Mouse (Mus musculus): Measurements from ENCODE around the gene Kcnk5. TPM values are rescaled to one million over a fixed set of nuclear protein-coding genes. Genes with fewer than 3 reads are reported as not detected.

Gene Kcnk5
- polyA plus RNA-seq, 1 experiment from 2014 or later, result 5.2 TPM

DNA sequence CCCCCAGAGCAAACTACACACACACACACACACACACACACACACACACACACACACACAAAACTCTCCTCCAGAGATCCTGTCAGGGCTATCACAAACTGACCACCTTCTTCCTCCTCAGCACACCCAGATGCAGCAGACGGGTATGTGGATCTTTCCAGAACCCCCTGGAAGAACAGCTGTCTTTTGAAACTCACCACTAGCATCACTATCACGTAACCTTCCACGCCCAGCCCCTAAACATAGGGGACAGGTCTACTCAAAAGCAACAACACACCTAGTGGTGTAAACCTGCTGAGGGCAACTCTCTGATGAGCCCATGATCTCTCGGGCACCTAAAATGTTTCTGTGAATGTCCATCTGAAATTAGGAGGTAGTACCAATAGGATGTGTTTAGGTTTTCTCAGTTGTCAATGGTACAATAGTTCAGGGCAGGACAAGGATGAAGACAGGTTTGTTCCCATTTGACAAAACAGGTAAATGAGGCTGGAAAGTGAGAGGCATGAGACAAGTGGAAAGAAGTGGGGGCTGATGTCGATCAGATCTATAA, 1.8 kb downstream of the Kcnk5 start:
- Histone ChIP-seq H3K36me3 (ENCODE audit: insufficient read depth, low read length) (no peaks in the 10 kb centered on the region), H3K27me3 (replicated peaks; ENCODE audit: insufficient read depth, low read length) (no peaks in the 10 kb centered on the region), H3K4me1 (ENCODE audit: insufficient read depth, low read depth, low read length) (peaks cover 4% of the 10 kb centered on the region; the same call in 1 of the 2 replicates), H3K27ac (ENCODE audit: low read length) (no peak overlapping the region), H3K4me2 (replicated peaks; ENCODE audit: low read depth, low read length) (peak overlapping the region; percentile 83), H3K9me3 (ENCODE audit: low read length) (no peaks in the 10 kb centered on the region), H3K4me3 (ENCODE audit: low read depth, low read length) (peak overlapping the region; percentile 52), H3K9ac (replicated peaks; ENCODE audit: low read depth) (no peak overlapping the region)
- DNase-seq (ENCODE audit: low spot score) (no peak), ATAC-seq (no peak)
- 57% methylated on average over 5 of the region's 5 CpGs for WGBS
- TF ChIP-seq CTCF (IDR thresholded peaks at IDR 0.05) (no peak), EP300 (IDR thresholded peaks at IDR 0.05) (no peak)

GRCm38 (mm10) chr14:20179080-20179479, 2.5 kb downstream of the Kcnk5 start:
- TF ChIP-seq CTCF (IDR thresholded peaks at IDR 0.05) (no peak), EP300 (IDR thresholded peaks at IDR 0.05) (no peak)
- WGBS, result 51% methylated on average over 3 of the region's 3 CpGs
- H3K4me1 ChIP-seq (ENCODE audit: insufficient read depth, low read depth, low read length), result peaks cover 4% of the 10 kb centered on the region; the same call in 1 of the 2 replicates
- peak overlapping the region; percentile 52; the same call in 1 of the 2 replicates for H3K4me3 ChIP-seq (ENCODE audit: low read depth, low read length)
- H3K4me2 ChIP-seq (replicated peaks; ENCODE audit: low read depth, low read length), result peak overlapping the region; percentile 83
- no peaks in the 10 kb centered on the region for H3K27me3 ChIP-seq (replicated peaks; ENCODE audit: insufficient read depth, low read length)
- no peak overlapping the region for H3K9ac ChIP-seq (replicated peaks; ENCODE audit: low read depth)
- H3K36me3 ChIP-seq (ENCODE audit: insufficient read depth, low read length), result no peaks in the 10 kb centered on the region
- DNase-seq (ENCODE audit: low spot score) (no peak), ATAC-seq (no peak)
- H3K9me3 ChIP-seq (ENCODE audit: low read length), result no peaks in the 10 kb centered on the region
- no peak overlapping the region for H3K27ac ChIP-seq (ENCODE audit: low read length)

- peaks cover 4% of the 10 kb centered on the region; the same call in 1 of the 2 replicates for H3K4me1 ChIP-seq (ENCODE audit: insufficient read depth, low read depth, low read length)
- H3K27me3 ChIP-seq (replicated peaks; ENCODE audit: insufficient read depth, low read length), result no peaks in the 10 kb centered on the region
- H3K4me2 ChIP-seq (replicated peaks; ENCODE audit: low read depth, low read length), result peak overlapping the region; percentile 83; the same call in 1 of the 2 replicates
- no peak for ATAC-seq
- no peak for TF ChIP-seq CTCF (IDR thresholded peaks at IDR 0.05)
- no peak for TF ChIP-seq EP300 (IDR thresholded peaks at IDR 0.05)
- no peaks in the 10 kb centered on the region for H3K36me3 ChIP-seq (ENCODE audit: insufficient read depth, low read length)
- no peak overlapping the region for H3K9ac ChIP-seq (replicated peaks; ENCODE audit: low read depth)
- no peak for DNase-seq (ENCODE audit: low spot score)
- 32% methylated on average over 4 of the region's 4 CpGs for WGBS
- H3K4me3 ChIP-seq (ENCODE audit: low read depth, low read length), result no peak overlapping the region
- H3K9me3 ChIP-seq (ENCODE audit: low read length), result no peaks in the 10 kb centered on the region
- H3K27ac ChIP-seq (ENCODE audit: low read length), result no peak overlapping the region
Measured at GRCm38 (mm10) chr14:20178593-20178992, 3.0 kb downstream of the Kcnk5 start.

- Histone ChIP-seq H3K9ac (replicated peaks; ENCODE audit: low read depth) (no peak overlapping the region), H3K4me3 (ENCODE audit: low read depth, low read length) (no peak overlapping the region), H3K9me3 (ENCODE audit: low read length) (no peaks in the 10 kb centered on the region), H3K4me2 (replicated peaks; ENCODE audit: low read depth, low read length) (no peak overlapping the region; the same call in 1 of the 2 replicates), H3K36me3 (ENCODE audit: insufficient read depth, low read length) (no peaks in the 10 kb centered on the region), H3K27ac (ENCODE audit: low read length) (no peak overlapping the region), H3K4me1 (ENCODE audit: insufficient read depth, low read depth, low read length) (peaks cover 11% of the 10 kb centered on the region; the same call in 1 of the 2 replicates), H3K27me3 (replicated peaks; ENCODE audit: insufficient read depth, low read length) (no peaks in the 10 kb centered on the region)
- ATAC-seq (peak; percentile 44), DNase-seq (ENCODE audit: low spot score) (peak; percentile 83)
- TF ChIP-seq CTCF (IDR thresholded peaks at IDR 0.05), result peak; percentile 22; the same call in 1 of the 2 replicates
- peak; percentile 61 for TF ChIP-seq EP300 (IDR thresholded peaks at IDR 0.05)
- WGBS, result 55% methylated on average over 9 of the region's 9 CpGs
Measured at GRCm38 (mm10) chr14:20177494-20178123, 4.0 kb downstream of the Kcnk5 start.

GRCm38 (mm10) chr14:20175705-20176104, 5.9 kb downstream of the Kcnk5 start:
- Histone ChIP-seq H3K27me3 (replicated peaks; ENCODE audit: insufficient read depth, low read length) (no peaks in the 10 kb centered on the region), H3K4me2 (replicated peaks; ENCODE audit: low read depth, low read length) (no peak overlapping the region), H3K4me1 (ENCODE audit: insufficient read depth, low read depth, low read length) (peaks cover 17% of the 10 kb centered on the region; the same call in 1 of the 2 replicates), H3K36me3 (ENCODE audit: insufficient read depth, low read length) (no peaks in the 10 kb centered on the region), H3K9me3 (ENCODE audit: low read length) (no peaks in the 10 kb centered on the region), H3K4me3 (ENCODE audit: low read depth, low read length) (no peak overlapping the region), H3K9ac (replicated peaks; ENCODE audit: low read depth) (no peak overlapping the region), H3K27ac (ENCODE audit: low read length) (no peak overlapping the region)
- no peak for TF ChIP-seq EP300 (IDR thresholded peaks at IDR 0.05)
- TF ChIP-seq CTCF (IDR thresholded peaks at IDR 0.05), result no peak
- 85% methylated on average over 4 of the region's 4 CpGs for WGBS
- no peak for ATAC-seq
- DNase-seq (ENCODE audit: low spot score), result no peak

DNA sequence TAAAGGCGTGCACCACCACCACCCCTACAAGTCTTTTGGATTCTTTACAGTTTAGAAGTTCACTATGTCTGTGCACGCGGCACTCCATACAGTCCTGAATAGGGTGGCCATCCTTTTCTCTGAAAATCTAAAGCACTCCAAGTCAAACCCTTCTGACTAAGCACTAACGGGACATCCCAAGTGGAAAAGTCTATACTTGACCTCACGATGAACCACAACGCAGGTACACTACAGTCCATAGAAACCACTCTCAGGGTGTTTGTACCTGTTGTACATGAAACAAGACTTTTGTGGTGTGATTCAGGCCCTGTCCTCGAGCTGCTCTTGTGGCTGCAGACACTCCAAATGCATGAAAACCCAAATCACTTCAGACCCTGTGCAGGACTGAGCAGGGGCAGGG, 6.5 kb downstream of the Kcnk5 start:
- Histone ChIP-seq H3K9ac (replicated peaks; ENCODE audit: low read depth) (no peak overlapping the region), H3K27me3 (replicated peaks; ENCODE audit: insufficient read depth, low read length) (no peaks in the 10 kb centered on the region), H3K9me3 (ENCODE audit: low read length) (no peaks in the 10 kb centered on the region), H3K27ac (ENCODE audit: low read length) (no peak overlapping the region), H3K4me1 (ENCODE audit: insufficient read depth, low read depth, low read length) (peaks cover 12% of the 10 kb centered on the region; the same call in 1 of the 2 replicates), H3K4me2 (replicated peaks; ENCODE audit: low read depth, low read length) (no peak overlapping the region), H3K36me3 (ENCODE audit: insufficient read depth, low read length) (no peaks in the 10 kb centered on the region), H3K4me3 (ENCODE audit: low read depth, low read length) (no peak overlapping the region)
- ATAC-seq (peak; percentile 43), DNase-seq (ENCODE audit: low spot score) (peak; percentile 65)
- 67% methylated on average over 7 of the region's 7 CpGs for WGBS
- TF ChIP-seq EP300 (IDR thresholded peaks at IDR 0.05) (peak; percentile 68), CTCF (IDR thresholded peaks at IDR 0.05) (no peak)
